Mouse (Mus musculus): ENCODE measurements around the gene Cdk7.
"Not testable (repeated sequence)": the region's sequence is repeated elsewhere in the genome, so short reads cannot be mapped to it uniquely, and the experiment has no call there.

Gene Cdk7
- long read RNA-seq, experiment 1, transcript Cdk7-201 (12 exons, 1,988 nt) = major isoform, 16 of 24 reads
- long read RNA-seq, experiment 1, partial matches to known transcripts = 3 of 24 reads
- long read RNA-seq, experiment 1, other reads (novel, unspliced or antisense) = 3 of 24 reads
- long read RNA-seq, experiment 2, transcript Cdk7-201 (12 exons, 1,988 nt) = major isoform, 29 of 37 reads
- long read RNA-seq, experiment 2, partial matches to known transcripts = 4 of 37 reads
- long read RNA-seq, experiment 2, other reads (novel, unspliced or antisense) = 4 of 37 reads

DNA sequence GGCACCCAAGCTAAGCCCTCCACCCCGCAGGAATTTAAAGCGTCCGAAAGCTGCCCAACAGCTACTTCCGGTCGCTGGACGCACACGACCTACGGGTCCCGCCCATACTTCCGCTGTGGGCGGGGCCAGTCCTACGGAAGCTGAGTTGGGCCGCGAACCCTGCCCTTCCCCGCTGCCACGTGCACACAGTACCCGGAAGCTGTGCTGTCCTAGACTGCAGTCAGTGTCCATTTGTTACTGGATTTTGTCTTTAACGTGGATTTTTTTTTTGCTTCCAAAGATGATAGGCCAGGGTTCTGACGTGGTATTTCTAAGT lies at the start of gene Cdk7:
TSS of gene Cdk7 (minus strand) at position 79 of the 316 bp plus-strand sequence.
- intact Hi-C loops (cut with DNase I) = no loop called here

DNA sequence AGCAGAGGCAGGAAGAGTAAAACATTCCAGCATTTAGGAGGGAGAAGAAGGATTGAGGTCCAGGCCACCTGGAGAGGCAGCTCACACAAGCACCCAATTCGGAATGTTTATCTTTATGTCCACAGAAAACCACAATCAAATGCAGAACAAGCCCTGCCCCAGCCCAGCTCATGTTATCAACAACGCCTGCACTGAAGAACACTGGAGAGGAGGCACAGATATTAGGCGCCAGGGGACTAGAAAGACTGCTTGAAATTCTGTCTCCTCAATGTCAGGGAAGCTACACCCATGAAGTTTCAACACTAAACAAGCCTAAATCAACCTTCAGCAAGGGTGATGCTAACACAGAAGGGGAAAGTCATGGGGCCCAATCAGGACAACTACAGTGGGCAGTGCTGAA lies 46.8 kb upstream of the Cdk7 start:
- intact Hi-C loops (cut with DNase I) = no loop called here

DNA sequence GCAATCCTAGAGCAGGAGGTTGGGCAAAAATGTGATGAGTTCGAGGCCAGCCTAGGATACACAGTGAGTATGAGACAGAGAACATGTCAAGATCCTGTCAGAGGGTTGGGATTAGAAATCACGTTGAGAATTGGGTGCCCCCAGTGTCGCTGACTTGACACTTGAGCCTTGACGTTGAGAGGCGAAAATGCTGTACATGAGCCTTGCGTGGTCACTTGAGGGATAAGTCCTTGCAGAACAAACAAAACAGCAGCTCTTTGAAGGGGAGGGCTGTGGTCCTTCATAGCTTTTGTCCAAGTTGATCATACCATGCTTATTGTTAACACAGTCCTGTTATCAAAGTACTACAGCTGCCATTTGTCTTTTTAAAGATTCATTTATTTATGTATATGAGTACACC lies 46.0 kb upstream of the Cdk7 start:
- intact Hi-C loops (cut with DNase I) = no loop called here

DNA sequence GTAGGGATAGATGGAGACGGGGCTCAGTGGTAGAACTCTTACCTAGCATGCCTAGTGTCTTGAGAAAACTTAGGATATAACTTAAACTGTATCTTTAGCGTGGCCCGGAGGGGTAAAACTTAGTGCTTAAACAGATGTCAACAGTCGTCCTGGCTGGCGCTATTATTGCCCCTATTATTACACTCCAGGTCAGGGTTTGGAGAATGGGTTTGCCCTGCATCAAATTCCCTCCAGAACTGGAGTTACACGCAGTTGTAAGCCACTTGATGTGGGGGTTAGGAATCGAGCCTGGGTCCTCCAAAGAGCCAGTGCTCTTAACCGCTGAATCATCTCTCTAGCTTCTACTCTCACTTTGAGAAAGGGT lies 45.3 kb upstream of the Cdk7 start:
- intact Hi-C loops (cut with DNase I) = no loop called here

DNA sequence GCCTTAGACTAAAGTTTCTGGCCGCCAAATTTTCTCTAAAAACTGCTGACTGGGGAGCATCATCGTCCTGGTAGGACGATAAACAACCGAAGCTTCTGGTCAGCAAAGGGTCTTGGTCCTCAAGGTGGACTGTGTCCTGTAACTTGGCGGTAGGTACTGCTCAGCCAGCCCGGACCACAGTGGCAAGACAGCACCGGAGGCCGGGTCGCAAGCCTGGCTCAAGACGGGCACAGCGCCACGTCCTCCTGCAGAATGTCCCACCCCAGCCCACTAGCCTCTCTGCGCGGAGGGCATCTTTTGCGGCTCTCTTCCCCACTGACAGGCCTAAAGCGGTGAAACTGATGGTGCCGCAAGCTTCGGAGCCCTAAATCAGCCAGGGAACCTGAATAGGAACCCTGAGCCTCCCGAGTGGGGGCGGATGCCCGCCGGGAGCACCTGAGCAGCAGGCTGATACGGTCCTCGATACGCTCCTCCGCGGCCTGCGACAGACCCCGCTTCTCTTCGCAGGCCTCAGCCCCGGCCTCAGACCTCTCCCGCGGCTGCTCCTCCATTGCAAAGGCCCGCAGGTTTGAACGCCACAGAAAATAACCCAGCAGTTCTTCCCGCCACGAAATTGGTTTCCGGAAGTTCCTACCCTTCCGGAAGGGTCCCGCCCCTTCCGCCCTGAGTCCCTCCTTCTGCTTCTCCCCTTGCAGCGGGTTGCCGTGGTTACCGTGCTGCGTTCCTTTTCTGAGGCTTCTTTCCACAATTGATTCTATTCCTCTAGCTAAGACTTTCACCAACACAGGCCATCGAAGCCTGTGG lies 44.7 kb upstream of the Cdk7 start, which contains the start of gene Cenph:
TSS of gene Cenph (minus strand) at position 648 of the 804 bp plus-strand sequence.
- intact Hi-C loops (cut with DNase I) = no loop called here

DNA sequence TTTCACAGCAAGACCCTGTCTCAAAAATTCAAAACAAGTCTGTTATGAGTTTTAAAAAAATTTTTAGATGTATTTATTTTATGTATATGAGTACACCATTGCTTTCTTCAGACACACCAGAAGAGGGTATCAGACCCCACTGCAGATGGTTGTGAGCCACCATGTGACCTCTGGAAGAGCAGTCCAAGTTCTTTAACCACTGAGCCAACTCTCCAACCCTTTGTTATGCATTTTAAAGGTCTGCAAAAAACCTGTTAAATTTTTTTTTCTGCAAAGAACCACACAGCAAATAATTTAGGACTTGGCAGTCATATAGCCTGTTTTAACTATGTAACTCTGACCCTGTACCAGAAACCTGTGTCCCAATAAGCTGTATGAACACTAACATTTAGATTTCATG lies 44.0 kb upstream of the Cdk7 start:
- intact Hi-C loops (cut with DNase I) = no loop called here

DNA sequence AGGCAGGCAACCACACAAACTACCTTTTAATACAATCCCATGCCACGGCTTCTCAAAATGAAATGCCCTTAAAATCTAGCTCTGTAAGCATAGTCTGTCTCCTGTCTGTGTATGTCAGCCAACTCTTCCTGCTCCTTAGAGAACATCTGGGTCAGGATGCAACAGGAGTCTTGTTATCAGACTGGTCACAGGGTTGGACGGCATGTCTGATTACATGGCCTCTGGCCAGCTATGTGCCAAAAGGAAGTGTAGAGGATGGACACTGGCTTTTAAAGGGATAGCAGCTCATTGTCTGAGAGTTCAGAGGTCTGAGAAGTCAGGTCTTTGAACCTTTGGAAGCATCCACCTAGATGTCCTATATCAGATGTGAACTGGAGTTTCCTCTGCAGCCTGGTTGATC lies 24.6 kb upstream of the Cdk7 start:
- intact Hi-C loops (cut with DNase I) = no loop called here

DNA sequence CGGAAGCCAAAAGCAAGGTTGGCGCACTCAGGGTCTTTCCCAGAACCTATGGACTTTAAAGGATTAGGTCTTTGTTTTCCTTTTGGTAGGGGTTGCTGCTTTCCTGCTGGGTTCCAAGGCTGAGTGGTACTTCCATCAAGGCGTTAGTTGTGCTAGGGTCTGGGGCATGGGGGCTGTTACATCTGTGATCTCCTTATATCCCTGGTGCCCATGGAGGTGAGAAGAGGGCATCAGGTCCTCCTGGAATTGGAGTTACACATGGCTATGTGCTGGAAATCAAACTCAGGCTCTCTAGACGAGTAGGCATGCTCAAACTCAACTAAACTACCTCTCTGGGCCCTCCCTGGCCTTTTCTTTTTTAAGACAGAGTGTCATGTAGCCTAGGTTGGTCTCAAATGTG lies 23.4 kb upstream of the Cdk7 start:
- intact Hi-C loops (cut with DNase I) = no loop called here

DNA sequence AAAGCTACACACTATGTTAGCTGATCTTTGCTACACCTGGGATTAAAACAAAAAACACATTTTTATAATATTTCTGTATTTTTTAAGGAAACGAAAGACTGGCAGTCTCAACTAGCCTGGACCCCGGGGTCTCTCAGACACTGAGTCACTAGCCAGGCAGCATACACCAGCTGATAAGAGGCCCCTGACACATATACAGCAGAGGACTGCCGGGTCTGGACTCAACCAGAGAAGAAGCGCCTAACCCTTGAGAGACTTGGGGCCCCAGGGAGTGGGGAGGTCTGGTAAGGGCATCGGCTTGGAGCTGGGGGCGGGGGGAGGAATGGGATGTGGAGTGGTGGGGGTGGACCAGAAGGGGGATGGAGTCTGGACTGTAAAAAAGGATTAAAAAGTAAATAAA lies 22.3 kb upstream of the Cdk7 start:
- intact Hi-C loops (cut with DNase I) = no loop called here

DNA sequence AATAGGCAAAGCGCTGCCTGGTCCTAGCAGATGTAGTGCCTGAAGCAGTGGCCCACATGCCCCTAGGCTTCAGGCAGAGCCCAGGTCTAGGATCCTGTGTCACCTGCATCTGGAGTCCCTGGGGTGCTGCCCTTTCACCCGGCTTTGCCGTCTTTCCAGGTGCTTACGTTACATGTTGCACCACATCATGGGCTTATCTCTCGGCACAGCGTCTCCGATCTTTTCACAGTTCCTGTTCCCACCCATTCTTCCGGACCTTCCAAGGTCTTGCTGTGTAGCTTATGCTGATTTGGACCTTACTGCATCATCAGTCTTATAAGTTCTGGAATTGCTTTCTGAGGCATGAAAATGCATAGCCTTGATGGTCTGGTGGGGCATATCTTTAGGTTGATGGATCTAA lies 21.8 kb upstream of the Cdk7 start:
- intact Hi-C loops (cut with DNase I) = no loop called here

DNA sequence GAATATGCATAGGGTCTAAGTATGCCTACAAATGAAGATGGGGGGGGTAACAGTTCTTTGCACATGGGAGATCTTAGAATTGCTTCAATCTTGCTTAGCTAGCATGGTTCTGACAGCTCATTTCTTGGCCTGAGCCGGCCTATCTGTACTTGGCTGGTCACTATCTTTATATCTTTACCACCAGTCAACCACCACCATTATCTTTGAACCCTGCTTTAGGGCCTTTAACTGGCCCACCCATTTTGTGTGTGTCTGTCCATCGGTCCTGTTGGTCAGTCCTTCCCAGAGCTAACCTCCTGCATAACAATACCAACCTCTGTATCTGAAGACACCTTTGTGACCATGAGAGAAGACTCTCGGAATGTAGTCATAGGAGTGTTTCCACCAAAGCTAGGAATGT lies 20.7 kb upstream of the Cdk7 start:
- intact Hi-C loops (cut with DNase I) = no loop called here

DNA sequence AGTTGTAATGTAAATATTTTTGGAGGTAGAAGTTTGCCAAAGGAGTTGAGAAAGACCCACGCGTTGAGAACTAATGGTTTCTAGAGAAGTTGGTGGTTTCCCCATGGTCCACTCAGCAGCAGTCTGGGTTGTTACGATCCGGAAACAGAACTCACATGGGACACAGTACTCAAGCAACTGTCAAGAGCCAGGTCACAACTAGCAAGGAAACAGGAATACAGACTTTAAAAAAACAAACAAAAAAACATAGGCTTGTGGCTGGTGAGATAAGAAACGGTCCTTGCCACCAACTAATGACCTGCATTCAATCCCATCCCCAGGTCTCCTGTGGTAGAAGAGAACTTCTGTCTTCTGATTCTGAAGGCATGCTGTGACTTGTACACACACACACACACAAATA lies 20.1 kb upstream of the Cdk7 start:
- intact Hi-C loops (cut with DNase I) = no loop called here

DNA sequence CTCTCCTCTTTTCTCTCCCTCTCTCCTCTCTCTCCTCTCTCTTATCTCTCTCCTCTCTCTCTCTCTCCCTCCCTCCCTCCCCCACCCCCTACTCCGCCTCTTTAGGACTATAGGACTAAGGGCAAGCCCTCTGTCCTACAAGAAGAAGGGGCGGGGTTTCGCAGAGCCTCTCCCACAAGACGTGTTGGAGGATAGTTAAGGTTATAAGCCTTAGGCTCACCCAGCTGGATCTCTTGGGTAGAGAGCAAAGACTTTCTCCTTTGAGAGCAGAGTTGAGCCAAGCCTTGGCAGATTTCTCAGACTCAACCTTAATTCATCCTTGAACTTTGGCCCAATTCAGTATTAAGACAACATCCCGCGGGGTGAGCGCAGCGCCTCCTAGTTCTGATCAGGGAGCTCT lies 17.9 kb upstream of the Cdk7 start:
- intact Hi-C loops (cut with DNase I) = no loop called here

DNA sequence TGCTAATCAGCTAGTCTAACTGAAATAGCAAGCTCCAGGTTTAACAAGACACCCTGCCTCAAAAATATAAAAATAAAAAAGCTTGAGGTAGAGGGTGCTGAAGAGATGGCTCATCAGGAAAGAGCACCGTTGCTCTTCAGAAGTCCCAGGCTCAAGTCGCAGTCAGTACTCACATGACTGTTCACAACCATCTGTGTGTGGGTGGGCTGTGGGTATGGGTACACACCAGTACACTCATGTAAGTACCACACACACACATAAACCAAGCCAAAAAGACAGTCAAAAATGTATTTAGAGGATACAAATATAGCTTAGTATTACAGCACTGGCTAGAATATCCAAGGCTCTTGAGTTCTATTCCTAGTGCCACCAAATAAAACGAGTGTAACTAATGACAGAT lies 15.4 kb upstream of the Cdk7 start:
- intact Hi-C loops (cut with DNase I) = no loop called here

DNA sequence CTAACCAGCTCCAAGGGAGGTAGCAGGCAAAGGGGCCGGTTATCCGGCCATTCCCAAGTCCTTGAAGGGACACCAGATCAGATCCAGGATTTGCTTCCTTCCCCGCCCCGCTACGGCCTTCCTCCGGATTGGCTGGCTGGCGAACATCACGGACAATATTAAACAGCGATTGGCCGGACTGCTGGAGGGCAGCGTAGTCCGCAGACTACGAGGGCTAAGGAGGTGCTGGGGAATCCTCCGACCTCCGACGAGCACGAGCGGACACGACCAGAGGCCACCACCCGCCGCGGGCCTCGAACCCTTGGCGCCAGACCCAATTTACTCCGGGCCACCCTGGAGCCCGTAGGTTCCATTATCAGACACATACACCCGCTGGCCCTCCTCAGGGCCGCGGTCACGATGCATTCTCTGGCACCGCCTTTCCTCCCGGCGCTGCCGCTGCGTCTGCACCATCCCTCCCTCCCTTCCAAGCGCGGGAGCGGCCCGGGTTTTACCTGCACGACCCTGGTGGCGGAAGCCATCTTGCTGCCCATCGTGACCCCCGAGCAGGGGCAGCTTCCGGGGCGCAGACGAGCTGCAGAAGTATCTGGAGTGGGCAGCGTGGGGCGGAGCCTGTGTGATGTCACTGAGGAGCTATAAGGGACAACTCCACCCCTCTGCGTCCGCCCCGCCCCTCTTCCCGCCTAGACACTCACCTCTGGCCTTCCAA lies 13.5 kb upstream of the Cdk7 start, which contains the start of gene Mrps36:
TSS of gene Mrps36 (minus strand) at position 624 of the 709 bp plus-strand sequence.
- intact Hi-C loops (cut with DNase I) = no loop called here

DNA sequence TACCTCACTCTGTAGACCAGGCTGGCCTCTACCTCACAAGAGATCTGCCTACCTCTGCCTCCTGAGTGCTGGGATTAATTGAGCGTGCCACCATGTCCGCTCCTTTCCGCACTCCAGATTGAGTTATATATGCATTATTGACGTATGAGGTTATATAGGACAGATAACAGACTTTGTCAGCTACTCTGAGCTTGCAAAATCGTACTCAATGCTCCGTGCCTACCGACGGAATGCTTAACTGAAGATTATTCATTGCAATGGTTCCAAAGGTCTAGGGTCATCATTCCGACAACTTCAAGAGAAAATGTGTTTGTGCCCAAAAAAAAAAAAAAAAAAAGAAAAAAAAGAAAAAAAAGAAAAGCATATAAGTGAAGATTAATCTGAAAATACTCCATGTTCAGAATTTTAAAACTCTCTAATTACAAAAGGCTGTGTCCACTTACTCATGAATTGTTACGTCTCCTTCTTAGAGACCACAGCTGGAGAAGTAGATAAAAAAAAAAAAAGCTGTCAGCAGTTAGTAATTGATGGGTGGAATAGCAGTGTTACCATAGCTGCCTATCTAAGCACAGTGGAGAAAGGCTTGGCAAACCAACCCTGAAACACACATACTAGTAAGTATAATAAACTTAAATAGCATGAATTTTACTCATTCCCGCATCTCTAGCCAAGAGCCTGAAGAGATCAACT lies 12.8 kb upstream of the Cdk7 start:
- intact Hi-C loops (cut with DNase I) = no loop called here

DNA sequence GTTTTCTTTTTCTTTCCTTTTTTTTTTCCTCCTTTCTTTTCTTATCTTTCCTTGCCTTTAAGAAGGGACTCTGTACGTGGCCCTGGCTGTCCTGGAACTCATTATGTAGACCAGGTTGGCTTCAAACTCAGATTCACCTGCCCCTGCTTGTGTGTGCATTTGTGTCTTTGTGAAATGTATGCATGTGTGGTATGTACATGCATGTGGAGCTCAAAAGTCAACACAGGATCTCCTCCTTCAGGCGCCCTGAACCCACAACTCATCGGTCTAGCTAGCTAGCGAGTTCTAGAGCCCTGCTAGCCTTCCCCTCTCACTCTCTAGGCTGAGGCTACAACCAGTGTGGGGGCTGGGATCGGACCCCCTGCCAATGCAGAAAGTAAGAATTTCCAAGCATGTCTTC lies 12.1 kb upstream of the Cdk7 start:
- intact Hi-C loops (cut with DNase I) = no loop called here

DNA sequence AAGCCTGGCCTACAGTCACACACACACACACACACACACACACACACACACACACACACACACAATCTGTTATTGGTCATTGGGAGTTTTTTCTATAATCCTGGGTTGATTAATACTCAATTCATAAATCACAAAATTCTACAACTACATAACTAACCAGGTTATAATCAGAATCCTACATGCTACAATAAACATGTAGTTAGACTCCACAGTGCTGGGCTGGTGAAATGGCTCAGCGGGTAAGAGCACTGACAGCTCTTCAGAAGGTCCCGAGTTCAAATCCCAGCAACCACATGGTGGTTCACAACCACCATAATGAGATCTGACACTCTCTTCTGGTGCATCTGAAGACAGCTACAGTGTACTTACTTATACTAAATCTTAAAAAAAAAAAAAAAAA lies 2.0 kb upstream of the Cdk7 start:
- intact Hi-C loops (cut with DNase I) = no loop called here

DNA sequence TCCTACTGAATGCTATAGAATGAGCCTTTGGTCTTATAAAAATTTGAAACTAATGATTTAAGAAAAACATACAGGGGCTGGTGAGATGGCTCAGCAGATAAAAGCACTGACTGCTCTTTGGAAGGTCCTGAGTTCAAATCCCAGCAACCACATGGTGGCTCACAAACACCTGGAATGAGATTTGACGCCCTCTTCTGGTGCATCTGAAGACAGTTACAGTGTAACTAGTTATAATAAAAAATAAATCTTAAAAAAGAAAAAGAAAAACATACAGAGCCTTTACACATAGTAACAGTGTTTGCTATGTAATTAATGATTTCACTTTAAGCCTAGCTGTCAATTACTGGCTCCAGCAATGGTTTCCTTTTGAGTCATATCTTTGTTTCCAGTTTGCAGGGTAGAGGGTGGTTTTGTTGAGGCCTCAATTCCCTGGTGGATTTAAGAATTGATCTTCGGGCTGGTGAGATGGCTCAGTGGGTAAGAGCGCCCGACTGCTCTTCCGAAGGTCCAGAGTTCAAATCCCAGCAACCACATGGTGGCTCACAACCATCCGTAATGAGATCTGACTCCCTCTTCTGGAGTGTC lies 815 bp upstream of the Cdk7 start:
- intact Hi-C loops (cut with DNase I) = not testable (repeated sequence)

DNA sequence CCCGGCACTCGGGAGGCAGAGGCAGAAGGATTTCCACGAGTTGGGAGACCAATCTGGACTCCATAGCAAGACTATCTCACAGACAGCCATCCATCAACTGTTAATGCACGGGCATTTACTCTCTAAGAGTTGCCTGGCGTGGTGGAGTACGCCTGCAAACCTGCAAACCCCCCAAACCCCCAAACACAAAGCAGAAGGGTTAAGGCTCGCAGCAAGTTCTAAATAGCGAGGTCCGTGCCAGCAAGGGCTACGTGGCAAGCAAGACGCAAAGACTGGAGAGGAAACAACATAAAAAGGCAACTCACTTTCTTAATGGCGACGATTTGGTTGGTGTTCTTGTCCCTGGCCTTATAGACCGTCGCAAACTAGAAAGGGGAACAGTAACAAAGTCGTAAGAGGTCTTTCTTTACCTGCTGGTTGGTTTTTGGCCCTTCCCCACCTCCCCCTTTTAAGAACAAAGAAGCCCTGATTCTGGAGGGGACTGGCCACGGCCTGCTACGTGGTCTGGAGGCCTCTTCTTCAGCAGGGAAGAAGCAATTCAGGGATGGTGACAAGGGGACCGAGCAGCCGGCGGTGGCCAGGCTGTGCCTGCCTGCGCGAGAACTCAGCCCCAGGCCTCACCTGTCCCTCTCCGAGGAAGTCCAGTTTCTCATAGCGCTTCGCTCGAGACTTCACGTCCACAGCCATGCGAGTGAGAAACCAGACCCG lies 432 bp downstream of the Cdk7 start:
- intact Hi-C loops (cut with DNase I) = no loop called here

DNA sequence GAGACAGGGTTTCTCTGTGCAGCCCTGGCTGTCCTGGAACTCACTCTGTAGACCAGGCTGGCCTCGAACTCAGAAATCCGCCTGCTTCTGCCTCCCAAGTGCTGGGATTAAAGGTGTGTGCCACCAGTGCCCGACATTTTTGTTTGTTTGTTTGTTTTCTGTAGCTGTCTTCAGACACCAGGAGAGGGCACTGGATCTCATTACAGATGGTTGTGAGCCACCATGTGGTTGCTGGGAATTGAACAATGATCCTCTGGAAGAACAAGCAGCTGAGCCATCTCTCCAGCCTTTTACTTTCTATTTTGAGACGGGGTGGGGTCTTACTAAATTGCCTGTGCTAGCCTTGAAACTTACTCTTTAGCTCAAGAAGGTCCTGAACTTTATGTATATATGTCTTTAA lies 2.2 kb downstream of the Cdk7 start:
- intact Hi-C loops (cut with DNase I) = loop anchor here (10.0 kb wide), 1 partner anchor 56 kb away; the partner anchor contains the start of gene Ccnb1
